Mouse (Mus musculus) urinary bladder, postnatal 4 days (tissue): ENCODE measurements around the gene Hoxc5.

ENCODE experiments used
- DNase-seq, 2 experiments: peaks; one replicate each; pipeline ENCODE4 v3.0.0; 2021 to 2022; ENCODE audit warnings: low spot score in 2 of 2

Hoxc5 gene

GRCm38 (mm10) chr15:102945185-102946077 lies 21.8 kb upstream of the Hoxc5 start:
- DNase-seq, result no peak

GRCm38 (mm10) chr15:102947276-102947675 lies 20.0 kb upstream of the Hoxc5 start:
- DNase-seq, result no peak

GRCm38 (mm10) chr15:102948842-102949241 lies 18.4 kb upstream of the Hoxc5 start:
- no peak for DNase-seq

GRCm38 (mm10) chr15:102949696-102950095 lies 17.5 kb upstream of the Hoxc5 start:
- no peak for DNase-seq

- DNase-seq, result no peak
Measured at GRCm38 (mm10) chr15:102950877-102951276, 16.4 kb upstream of the Hoxc5 start.

GRCm38 (mm10) chr15:102953561-102953960 lies 13.7 kb upstream of the Hoxc5 start:
- no peak for DNase-seq

GRCm38 (mm10) chr15:102954192-102955006 lies 12.8 kb upstream of the Hoxc5 start, which contains the start of gene Hoxc11:
TSS of gene Hoxc11 (plus strand) at chr15:102954427.
- DNase-seq, result no peak

- no peak for DNase-seq
Measured at GRCm38 (mm10) chr15:102955007-102955382, 12.2 kb upstream of the Hoxc5 start.

- DNase-seq, result no peak
Measured at GRCm38 (mm10) chr15:102955833-102956640, 11.2 kb upstream of the Hoxc5 start.

GRCm38 (mm10) chr15:102956906-102957305 lies 10.3 kb upstream of the Hoxc5 start:
- no peak for DNase-seq

GRCm38 (mm10) chr15:102959663-102960191 lies 7.5 kb upstream of the Hoxc5 start:
- no peak for DNase-seq

GRCm38 (mm10) chr15:102961728-102962127 lies 5.5 kb upstream of the Hoxc5 start:
- no peak for DNase-seq

- DNase-seq, result no peak
Measured at GRCm38 (mm10) chr15:102962492-102962891, 4.8 kb upstream of the Hoxc5 start.

GRCm38 (mm10) chr15:102963259-102963658 lies 4.0 kb upstream of the Hoxc5 start:
- no peak for DNase-seq

- no peak for DNase-seq
Measured at GRCm38 (mm10) chr15:102963671-102964640, 3.3 kb upstream of the Hoxc5 start.

GRCm38 (mm10) chr15:102965003-102965891 lies 2.0 kb upstream of the Hoxc5 start:
- no peak for DNase-seq

- DNase-seq, result peak; percentile 77 to 96
Measured at GRCm38 (mm10) chr15:102965892-102966775, 1.1 kb upstream of the Hoxc5 start.

GRCm38 (mm10) chr15:102966776-102967311 lies 399 bp upstream of the Hoxc5 start, which contains the start of gene Hoxc10:
TSS of gene Hoxc10 (plus strand) at chr15:102966796.
- DNase-seq, result no peak
